Mouse (Mus musculus) adrenal gland, postnatal 10 days (tissue): Measurements from ENCODE around the gene Zfp316. TPM values are rescaled to one million over a fixed set of nuclear protein-coding genes. Genes with fewer than 3 reads are reported as not detected.

Source experiments
- DNase-seq: peaks from one replicate; pipeline ENCODE4 v3.0.0; 2021; ENCODE audit warnings: mixed read lengths
- long read RNA-seq, 2 experiments: library from polyadenylated mRNA; stranded (forward); transcript quantifications; one replicate each; pipeline ENCODE4 v2.0.0; 2021
- total RNA-seq, 2 experiments: library from RNA; stranded (reverse); gene quantifications; 2 replicates each; pipeline ENCODE4 v1.2.3; 2021

The Zfp316 gene
- 1 to 10 TPM; 7.3 to 8.1 TPM for total RNA-seq
- long read RNA-seq, experiment 1, full-length matches to known transcripts, result 8 of 9 reads
- long read RNA-seq, experiment 1, partial matches to known transcripts, result 1 of 9 reads
- long read RNA-seq, experiment 1, other reads (novel, unspliced or antisense), result 0 of 9 reads
- long read RNA-seq, experiment 2, full-length matches to known transcripts, result 3 of 3 reads
- long read RNA-seq, experiment 2, partial matches to known transcripts, result 0 of 3 reads
- long read RNA-seq, experiment 2, other reads (novel, unspliced or antisense), result 0 of 3 reads

GRCm38 (mm10) chr5:143269363-143270150 lies at the start of gene Zfp316:
TSS of gene Zfp316 (minus strand) at chr5:143270022.
- peak; percentile 82 for DNase-seq

DNA sequence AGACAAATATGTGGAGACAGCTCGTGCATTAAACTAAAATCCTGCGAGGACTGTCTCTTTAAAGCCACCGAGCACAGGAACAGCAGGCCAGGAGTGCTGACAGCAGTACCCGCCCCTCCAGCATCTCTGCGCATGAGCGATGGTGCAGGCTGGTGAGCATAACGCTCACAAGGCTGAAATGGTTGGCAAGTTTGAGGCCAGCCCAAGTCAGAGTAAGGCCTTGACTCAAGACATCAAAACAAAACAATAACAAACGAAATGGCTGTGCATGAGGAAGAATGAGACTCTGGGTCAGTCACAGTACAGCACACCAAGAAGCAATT lies 47.4 kb upstream of the Zfp316 start:
- DNase-seq, result peak; percentile 61

DNA sequence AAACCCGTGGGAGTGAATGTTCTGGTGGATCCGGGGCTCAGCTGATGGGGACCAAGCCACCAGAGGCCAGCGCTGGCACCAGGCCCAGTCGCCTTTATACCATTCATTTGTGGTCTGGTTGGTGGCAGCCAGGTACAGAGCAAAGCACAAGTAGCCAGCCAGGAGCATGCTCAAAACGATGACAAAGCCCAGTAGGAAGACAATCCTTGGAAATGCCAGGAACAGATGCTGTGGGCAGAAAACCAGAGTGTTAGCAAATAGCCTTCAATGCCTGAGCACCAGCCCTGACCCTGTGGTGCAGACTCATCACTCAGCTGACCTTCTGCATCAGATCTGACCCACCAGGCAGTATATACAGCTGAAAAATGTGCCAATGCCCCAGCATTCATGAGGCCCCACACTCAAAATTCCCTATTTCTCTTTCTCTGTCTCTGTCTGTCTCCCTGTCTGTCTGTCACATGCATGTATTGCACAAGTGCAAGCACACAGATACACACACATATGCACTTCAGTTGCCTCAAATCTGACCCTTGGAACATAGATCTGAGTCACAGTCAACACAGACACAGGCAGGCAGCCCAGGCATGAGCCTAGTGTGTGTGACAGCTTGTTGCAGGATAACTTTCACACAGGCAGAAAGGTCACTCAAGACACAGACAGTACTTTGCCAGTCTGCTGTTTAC lies 46.9 kb upstream of the Zfp316 start:
- DNase-seq, result peak; percentile 36

GRCm38 (mm10) chr5:143315514-143315888 lies 45.7 kb upstream of the Zfp316 start:
- DNase-seq, result no peak

GRCm38 (mm10) chr5:143314730-143315513 lies 45.1 kb upstream of the Zfp316 start, which contains the start of gene E130309D02Rik:
TSS of gene E130309D02Rik (minus strand) at chr5:143315360.
- peak; percentile 97 for DNase-seq

DNA sequence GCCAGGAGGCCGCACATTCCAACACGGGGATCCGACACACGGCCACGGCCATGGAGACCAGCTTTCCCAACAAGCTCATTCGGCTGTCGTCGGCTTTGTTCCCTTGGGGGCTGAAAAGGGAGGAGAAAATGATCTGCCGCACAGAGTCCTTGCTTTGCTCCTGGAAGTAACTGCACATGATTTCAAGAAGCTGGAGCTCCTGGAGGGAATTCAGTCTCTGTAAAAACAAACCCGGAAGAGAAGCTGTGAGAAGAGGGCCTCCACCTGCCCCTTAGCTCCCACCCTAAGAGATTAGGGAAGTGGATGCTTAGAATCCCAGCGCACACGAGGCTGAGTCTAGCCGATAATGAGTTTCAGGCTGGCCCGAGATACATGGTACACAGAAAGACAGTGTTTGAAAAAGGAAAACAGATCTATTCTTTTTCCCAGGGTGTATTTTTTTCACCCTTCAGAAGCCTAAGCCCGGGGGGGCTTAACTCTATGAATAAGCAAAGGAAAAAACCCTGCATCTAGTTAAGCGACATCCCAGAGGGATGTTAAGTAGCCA lies 44.4 kb upstream of the Zfp316 start:
- DNase-seq, result peak; percentile 45

DNA sequence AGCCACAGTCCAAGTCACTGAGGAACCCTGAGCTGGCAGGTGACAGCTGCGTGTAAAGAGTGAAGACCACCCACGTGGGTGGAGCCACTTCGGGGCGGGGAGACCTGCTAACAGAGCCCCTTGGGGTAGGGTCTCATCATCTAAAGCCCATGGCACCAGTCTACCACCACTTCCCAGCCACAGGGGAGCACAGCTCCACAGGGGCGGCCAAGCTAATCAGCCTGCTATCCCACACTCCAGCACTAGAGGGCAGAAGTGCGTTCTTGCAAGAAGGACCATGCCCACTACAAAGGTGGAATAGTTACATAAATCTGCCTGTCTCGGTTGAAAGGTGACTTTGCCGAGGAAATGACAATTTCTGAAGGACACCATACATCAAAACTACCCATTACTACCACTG lies 42.1 kb upstream of the Zfp316 start:
- peak; percentile 85 for DNase-seq

DNA sequence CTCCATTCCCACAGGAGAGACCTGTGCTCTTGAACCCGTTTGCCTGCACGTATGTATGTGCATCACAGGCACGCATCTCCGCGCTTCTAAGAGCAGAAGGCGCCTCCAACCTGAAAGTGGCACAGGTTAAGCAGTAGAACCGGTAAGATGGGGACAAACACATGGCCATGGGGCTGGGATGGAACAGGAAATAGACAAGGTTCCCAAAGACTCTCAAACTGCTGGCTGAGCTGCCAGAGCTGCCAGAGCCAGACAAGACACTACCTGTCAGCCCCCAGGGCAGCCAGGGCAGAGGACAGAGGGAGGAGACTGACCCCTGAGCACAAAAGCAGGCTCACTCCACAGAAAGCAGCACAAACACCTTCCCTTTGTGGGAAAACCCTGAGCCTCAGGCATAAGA lies 40.1 kb upstream of the Zfp316 start:
- DNase-seq, result no peak

DNA sequence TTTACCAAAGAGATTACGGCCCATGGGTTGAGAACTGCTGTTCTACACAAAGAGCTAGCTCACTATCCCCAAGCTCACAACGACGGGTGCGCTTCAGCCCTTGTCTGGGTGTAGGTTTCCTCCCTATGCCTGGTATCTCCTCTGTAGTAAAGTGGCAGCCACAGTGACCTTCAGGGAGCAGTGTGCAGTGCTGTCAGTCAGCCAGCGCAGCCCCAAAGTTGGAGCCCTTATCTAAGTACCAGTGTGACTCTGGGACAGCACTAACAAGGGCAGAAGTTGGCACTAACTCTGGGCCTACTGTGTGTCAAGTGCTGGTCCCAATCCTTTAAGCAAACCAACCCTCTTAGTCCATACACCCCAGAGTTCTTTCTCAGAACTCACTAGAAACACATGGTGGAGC lies 39.0 kb upstream of the Zfp316 start:
- peak; percentile 19 for DNase-seq

GRCm38 (mm10) chr5:143304251-143304650 lies 34.4 kb upstream of the Zfp316 start:
- DNase-seq, result no peak

GRCm38 (mm10) chr5:143301296-143301695 lies 31.5 kb upstream of the Zfp316 start:
- DNase-seq, result no peak

GRCm38 (mm10) chr5:143299686-143300085 lies 29.9 kb upstream of the Zfp316 start:
- peak; percentile 73 for DNase-seq

GRCm38 (mm10) chr5:143298391-143298790 lies 28.6 kb upstream of the Zfp316 start:
- no peak for DNase-seq

- no peak for DNase-seq
Observed at GRCm38 (mm10) chr5:143297986-143298385, 28.2 kb upstream of the Zfp316 start.

DNA sequence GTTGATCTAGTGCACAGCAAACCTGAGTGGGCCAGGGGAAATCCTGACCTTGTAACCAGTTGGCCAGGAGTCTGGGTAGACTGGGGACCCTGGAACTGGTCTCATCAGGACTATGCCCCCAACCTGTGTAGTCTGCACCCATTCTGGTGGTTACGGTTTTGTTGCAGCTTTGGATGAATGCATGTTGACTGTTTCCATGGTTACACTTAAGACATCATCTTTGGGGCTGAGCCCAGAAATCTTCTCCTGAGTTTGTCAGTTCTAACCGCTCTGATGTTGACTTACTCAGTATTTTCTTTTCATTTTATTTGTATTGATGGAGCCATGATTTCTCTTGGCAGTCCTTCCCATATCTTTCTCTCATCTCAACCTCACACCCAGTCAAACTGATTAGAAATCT lies 25.5 kb upstream of the Zfp316 start:
- no peak for DNase-seq

- no peak for DNase-seq
Observed at GRCm38 (mm10) chr5:143294862-143295261, 25.0 kb upstream of the Zfp316 start.

GRCm38 (mm10) chr5:143293404-143293803 lies 23.6 kb upstream of the Zfp316 start, which contains the start of gene Zfp853:
TSS of gene Zfp853 (minus strand) at chr5:143293623.
- no peak for DNase-seq

GRCm38 (mm10) chr5:143292879-143293278 lies 23.1 kb upstream of the Zfp316 start:
- no peak for DNase-seq

- DNase-seq, result no peak
Observed at GRCm38 (mm10) chr5:143289299-143289698, 19.5 kb upstream of the Zfp316 start.

- DNase-seq, result no peak
Observed at GRCm38 (mm10) chr5:143288378-143288911, 18.6 kb upstream of the Zfp316 start.

DNA sequence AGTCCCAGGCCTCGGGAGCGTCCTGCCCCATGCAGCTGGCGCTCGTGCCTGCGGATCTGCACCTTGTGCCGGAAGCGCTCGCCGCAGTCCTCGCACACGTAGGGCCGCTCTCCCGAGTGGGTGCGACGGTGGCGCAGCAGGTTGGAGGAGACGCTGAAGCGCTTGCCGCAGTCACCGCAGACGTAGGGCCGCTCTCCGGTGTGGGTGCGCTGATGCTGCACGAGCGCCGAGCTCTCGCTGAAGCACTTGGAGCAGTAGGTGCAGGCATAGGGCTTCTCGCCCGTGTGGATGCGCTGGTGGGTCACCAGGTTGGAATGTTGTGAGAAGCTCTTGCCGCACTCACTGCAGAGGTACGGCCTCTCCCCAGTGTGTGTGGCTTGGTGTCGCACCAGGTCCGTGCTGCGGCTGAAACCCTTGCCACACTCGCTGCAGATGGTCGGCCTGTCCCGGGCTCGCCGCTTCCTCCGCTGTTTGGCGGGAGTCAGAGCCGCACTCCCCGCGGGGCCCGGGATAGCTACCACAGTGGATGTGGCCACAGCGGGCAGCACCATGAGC lies 18.0 kb upstream of the Zfp316 start:
- DNase-seq, result no peak
